Mouse (Mus musculus) cerebellum, adult 2 months (tissue): ENCODE data around the gene Cd200r4. TPM values are rescaled to one million over a fixed set of nuclear protein-coding genes. Genes with fewer than 3 reads are reported as not detected.
"Not testable (repeated sequence)": the region's sequence is repeated elsewhere in the genome, so short reads cannot be mapped to it uniquely, and the experiment has no call there.

Source experiments
- DNase-seq, 2 experiments: peaks; one replicate each; pipeline ENCODE4 v3.0.0; 2021
- H3K27ac ChIP-seq: fragments of 200-500 bp; 2 replicates; pipeline ENCODE4 v1.5.1; 2012; ENCODE audit warnings: low read length, control low read depth, inconsistent platforms; ENCODE audit not compliant: insufficient read depth
- H3K27me3 ChIP-seq: fragments of 200-500 bp; 2 replicates; pipeline ENCODE4 v1.6.1; 2012; ENCODE audit warnings: inconsistent platforms, mild to moderate bottlenecking, low read length, moderate library complexity; ENCODE audit not compliant: control insufficient read depth, insufficient read depth
- H3K4me1 ChIP-seq: fragments of 200-500 bp; 2 replicates; pipeline ENCODE4 v1.6.1; 2011; ENCODE audit warnings: low read length; ENCODE audit not compliant: control insufficient read depth, insufficient read depth
- H3K4me3 ChIP-seq: fragments of 200-500 bp; replicated peaks from 2 replicates; pipeline ENCODE3; 2011; ENCODE audit warnings: mild to moderate bottlenecking, low read depth, low read length, control low read depth; ENCODE audit not compliant: insufficient read depth
- CTCF ChIP-seq: fragments of 200-500 bp; IDR thresholded peaks from 2 replicates; pipeline ENCODE4 v1.5.1; 2011; ENCODE audit warnings: low read depth, mild to moderate bottlenecking, control low read depth, low read length, moderate library complexity, borderline replicate concordance; ENCODE audit not compliant: insufficient read depth
- POLR2A ChIP-seq: fragments of 200-500 bp; IDR thresholded peaks from 2 replicates; pipeline ENCODE4 v1.6.1; 2011; ENCODE audit warnings: low read length, control low read depth, borderline replicate concordance; ENCODE audit not compliant: insufficient read depth
- WGBS: fragments of 180-500 bp; shearing (Covaris S2); methylation state at CpG from one replicate; pipeline ENCODE4 v1.1.7; 2018; 5-methylcytosine and 5-hydroxymethylcytosine counted together
- polyA plus RNA-seq: library from polyadenylated mRNA; depleted of rRNA; stranded (reverse); fragments of >200 nt; gene quantifications from 2 replicates; pipeline ENCODE4 v1.2.3, GENCODE M21; 2012

Gene Cd200r4
- polyA plus RNA-seq, 1 experiment: 0.15 TPM

GRCm38 (mm10) chr16:44812468-44813065 lies 1.0 kb downstream of the Cd200r4 start:
- Histone ChIP-seq H3K4me3 (no peak overlapping the region), H3K27ac (no peak overlapping the region), H3K27me3 (no peaks in the 10 kb centered on the region), H3K4me1 (no peaks in the 10 kb centered on the region)
- no peak for TF ChIP-seq CTCF
- no peak for DNase-seq
- 72% methylated on average over 6 of the region's 6 CpGs for WGBS

GRCm38 (mm10) chr16:44818010-44818409 lies 6.5 kb downstream of the Cd200r4 start:
- no peak overlapping the region for H3K4me3 ChIP-seq
- no peak overlapping the region for H3K27ac ChIP-seq
- TF ChIP-seq POLR2A (no peak), CTCF (no peak)
- no peaks in the 10 kb centered on the region for H3K4me1 ChIP-seq
- WGBS: 51% methylated on average over 1 of the region's 1 CpGs
- DNase-seq: no peak
- H3K27me3 ChIP-seq: no peaks in the 10 kb centered on the region

GRCm38 (mm10) chr16:44820545-44820944 lies 9.0 kb downstream of the Cd200r4 start:
- TF ChIP-seq CTCF: no peak
- WGBS: 90% methylated on average over 4 of the region's 4 CpGs
- no peaks in the 10 kb centered on the region for H3K27me3 ChIP-seq

GRCm38 (mm10) chr16:44832286-44832685 lies 20.8 kb downstream of the Cd200r4 start:
- Histone ChIP-seq H3K4me1 (peaks cover 4% of the 10 kb centered on the region; the same call in 1 of the 2 replicates), H3K27me3 (no peaks in the 10 kb centered on the region), H3K4me3 (no peak overlapping the region), H3K27ac (no peak overlapping the region)
- WGBS: 78% methylated on average over 3 of the region's 3 CpGs
- no peak for TF ChIP-seq CTCF
- TF ChIP-seq POLR2A: no peak
- DNase-seq: no peak

More at GRCm38 (mm10) chr16:44820545-44820944, 9.0 kb downstream of the Cd200r4 start:
- DNase-seq: no peak
- Histone ChIP-seq H3K4me1 (no peaks in the 10 kb centered on the region), H3K4me3 (no peak overlapping the region), H3K27ac (no peak overlapping the region)

GRCm38 (mm10) chr16:44833189-44833588 lies 21.7 kb downstream of the Cd200r4 start:
- peak in 1 of 2 experiments; percentile 6 for DNase-seq
- 29% methylated on average over 2 of the region's 2 CpGs for WGBS
- H3K4me3 ChIP-seq: not testable (repeated sequence)

GRCm38 (mm10) chr16:44866797-44867196 lies 55.3 kb downstream of the Cd200r4 start, which contains the start of gene Cd200r2:
Cd200r2 (plus strand) TSS chr16:44867097.
- no peaks in the 10 kb centered on the region for H3K4me1 ChIP-seq
- no peak within 1 kb of the TSS for H3K4me3 ChIP-seq
- DNase-seq: no peak
- TF ChIP-seq POLR2A: no peak
- no peak for TF ChIP-seq CTCF
- H3K27ac ChIP-seq: no peak within 1 kb of the TSS
- H3K27me3 ChIP-seq: no peaks in the 10 kb centered on the region
- WGBS: 89% methylated on average over 2 of the region's 2 CpGs

More at GRCm38 (mm10) chr16:44833189-44833588, 21.7 kb downstream of the Cd200r4 start:
- H3K4me1 ChIP-seq, H3K27me3 ChIP-seq, H3K27ac ChIP-seq: not testable (repeated sequence)

GRCm38 (mm10) chr16:44875178-44875577 lies 63.6 kb downstream of the Cd200r4 start:
- WGBS: 89% methylated on average over 1 of the region's 1 CpGs

GRCm38 (mm10) chr16:44876625-44877024 lies 65.1 kb downstream of the Cd200r4 start:
- no peak for DNase-seq
- 61% methylated on average over 5 of the region's 5 CpGs for WGBS
- no peak overlapping the region for H3K4me3 ChIP-seq
- H3K4me1 ChIP-seq: no peaks in the 10 kb centered on the region
- H3K27me3 ChIP-seq: no peaks in the 10 kb centered on the region
- H3K27ac ChIP-seq: no peak overlapping the region
- TF ChIP-seq POLR2A: no peak
- TF ChIP-seq CTCF: no peak

More at GRCm38 (mm10) chr16:44875178-44875577, 63.6 kb downstream of the Cd200r4 start:
- TF ChIP-seq CTCF: no peak
- TF ChIP-seq POLR2A: no peak
- H3K4me3 ChIP-seq: no peak overlapping the region
- H3K27me3 ChIP-seq: no peaks in the 10 kb centered on the region
- no peak for DNase-seq
- no peak overlapping the region for H3K27ac ChIP-seq
- H3K4me1 ChIP-seq: no peaks in the 10 kb centered on the region
